Mouse (Mus musculus) cerebellum, adult (tissue): ENCODE results near the gene Arid5b.

ENCODE experiments used
- ATAC-seq: cut with Nextera tagmentation; 2 replicates; pipeline ENCODE4 v1.9.2; 2017; ENCODE audit warnings: mild to moderate bottlenecking, moderate library complexity, mixed read lengths; ENCODE audit not compliant: insufficient number of reproducible peaks, low FRiP score, low TSS enrichment

The Arid5b gene

DNA sequence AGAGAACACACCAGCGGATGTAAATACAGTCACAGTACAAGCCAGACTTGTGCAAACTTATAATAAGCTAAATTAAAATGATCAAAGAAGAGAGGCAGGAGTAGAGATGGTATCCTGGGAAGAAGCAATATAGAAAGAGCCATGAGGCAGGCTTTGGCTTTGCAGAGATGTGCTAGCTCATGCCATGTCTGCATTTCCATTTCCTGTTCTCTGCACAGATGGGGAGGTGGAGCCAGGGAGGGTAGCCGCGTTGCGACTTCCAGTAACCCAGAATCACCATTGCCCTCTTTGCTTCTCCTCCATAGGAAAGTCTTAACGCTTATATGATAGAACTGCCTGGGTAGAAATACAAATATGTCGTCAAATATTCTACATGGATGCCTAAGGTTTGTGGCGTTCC, 74.7 kb downstream of the Arid5b start:
- no peak for ATAC-seq

DNA sequence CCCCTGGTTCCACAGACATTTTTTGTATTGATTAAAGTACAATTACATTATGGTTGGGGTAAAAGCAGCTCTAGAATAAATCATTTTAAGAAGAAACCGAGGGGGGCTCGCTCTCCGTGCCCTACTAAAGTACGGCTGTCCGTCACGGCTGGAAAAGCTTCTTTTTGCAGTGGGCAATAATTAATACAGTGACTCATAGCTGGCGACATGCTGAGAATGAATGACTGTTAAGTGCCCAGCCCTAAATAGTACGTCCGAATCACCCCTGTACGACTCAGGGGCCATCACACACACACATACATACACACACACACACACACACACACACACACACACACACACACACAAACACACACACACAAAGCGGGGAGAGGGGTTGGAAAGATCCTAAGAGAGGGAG, 75.2 kb downstream of the Arid5b start:
- ATAC-seq = no peak

DNA sequence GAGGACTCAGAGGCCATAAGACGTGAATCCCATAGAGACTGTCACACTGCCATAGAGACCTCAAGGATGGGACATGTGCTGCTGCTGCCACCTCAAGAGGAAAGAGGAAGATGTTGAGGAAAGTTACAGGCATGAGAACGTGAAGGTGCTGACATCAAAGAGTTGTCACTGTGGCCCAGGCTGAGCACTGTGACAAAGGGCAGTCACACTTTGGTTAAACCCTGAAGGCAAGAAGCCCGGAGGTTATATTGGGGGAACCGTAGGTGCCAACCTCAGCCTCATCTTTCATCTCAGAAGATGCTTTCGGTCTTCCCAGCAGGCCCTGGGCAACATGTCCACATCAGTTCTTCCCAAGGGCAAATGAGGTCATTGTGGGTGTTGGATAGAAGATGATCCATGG, 79.1 kb downstream of the Arid5b start:
- ATAC-seq = no peak

DNA sequence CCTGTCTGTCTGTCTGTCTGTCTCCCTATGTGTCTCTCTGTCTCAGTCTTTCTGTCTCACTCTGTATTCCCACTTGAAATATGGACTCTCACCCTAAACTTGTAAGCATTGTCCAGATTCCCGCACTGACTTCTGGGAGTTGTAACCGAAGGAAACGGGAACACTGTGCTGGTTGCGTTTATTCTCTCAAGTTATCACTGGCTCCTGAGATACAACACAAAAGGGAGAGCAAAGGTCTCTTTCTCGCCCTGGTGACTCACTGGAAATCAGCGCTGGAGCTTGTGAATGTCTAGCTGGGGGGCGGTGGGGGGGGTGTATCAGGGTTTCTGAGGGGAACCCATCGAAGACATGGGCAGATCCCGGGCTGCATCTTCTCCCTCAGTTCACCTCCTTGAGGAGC, 82.2 kb downstream of the Arid5b start:
- no peak for ATAC-seq

DNA sequence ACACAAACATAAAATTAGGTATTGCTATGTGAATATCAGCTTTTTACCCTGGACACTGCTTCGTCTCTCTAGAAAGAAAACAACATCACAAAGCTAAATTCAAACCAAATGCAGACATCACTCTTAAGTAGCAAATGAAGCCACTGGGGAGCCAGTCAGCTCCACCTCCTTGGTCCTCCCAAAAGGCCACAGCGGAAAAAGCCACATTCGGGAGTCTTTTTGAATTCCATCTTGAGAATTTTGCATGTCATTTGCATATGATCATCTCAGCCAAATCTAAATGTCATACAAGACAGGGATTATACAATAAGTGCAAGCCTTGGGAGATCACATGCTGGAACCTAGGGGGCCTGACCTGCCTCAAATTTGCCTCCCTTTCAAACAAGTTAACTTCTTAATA, 85.0 kb downstream of the Arid5b start:
- ATAC-seq = no peak

DNA sequence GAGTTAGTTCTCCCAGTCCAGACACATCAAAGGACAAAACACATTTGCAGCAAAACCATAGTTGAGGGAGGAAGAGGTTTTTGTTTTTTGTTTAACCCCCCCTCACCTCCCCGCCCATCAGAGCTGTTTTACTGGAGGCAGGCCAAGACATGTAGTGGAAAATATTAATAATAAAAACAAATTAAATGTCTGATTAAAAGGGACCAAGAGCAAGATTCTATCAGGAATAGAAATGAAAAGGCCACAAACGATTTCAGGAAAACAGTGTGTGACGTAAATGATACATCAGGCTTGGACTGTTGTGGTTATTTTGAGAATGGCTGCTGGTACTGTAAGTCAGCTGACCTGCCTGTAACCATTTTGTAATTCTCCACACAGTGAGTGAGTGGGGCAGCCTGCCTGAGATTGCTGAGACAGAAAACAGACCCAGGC, 85.7 kb downstream of the Arid5b start:
- peak; percentile 68 for ATAC-seq

DNA sequence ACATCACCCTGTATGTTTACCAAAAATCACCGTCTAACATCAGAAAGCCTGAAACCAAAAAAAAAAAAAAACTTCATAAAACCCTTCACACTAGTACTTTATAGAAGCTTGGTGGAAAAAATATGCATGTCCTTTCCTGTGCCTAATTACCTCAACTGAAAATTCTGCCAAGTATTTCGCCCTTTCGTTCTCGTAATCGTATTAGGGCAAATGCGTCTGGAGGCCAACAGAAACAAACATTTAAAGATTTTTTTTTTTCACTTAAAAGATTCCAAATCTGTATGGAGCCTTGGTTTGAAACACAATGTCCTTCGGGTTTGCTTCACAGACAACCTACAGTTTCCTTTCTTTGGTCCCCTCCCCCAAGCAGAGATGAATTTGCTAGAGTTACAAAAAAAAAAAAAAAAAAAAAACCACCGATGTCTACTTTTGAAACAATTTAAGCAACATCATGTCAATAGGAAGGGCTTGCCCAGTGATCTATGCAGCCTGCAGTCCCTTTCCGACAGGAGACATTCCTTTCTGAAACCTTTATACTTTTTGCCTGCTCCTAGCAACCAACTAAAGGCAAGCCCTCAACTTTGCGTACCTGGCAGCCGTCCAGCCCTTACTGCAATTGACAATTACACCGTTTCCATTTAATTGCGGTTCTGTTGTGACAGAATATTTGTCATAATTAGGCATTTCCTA, 86.7 kb downstream of the Arid5b start:
- ATAC-seq = no peak

DNA sequence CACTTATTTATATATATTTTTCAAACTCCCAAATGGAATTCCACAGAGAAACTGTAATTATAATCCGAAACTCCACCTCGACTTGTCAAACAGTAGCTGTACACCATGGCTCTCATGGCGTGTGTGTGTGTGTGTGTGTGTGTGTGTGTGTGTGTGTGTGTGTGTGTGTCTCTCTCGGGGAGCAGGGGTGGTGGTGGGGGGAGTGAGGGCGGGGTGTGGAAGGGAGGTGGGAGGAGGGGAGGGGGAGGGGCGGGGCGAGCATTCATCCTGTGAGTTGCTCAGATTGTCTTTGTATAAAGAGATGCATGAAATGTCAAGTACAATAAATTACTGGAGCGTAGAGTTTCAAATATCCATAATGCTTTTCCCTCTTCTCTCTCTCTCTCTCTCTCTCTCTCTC, 87.4 kb downstream of the Arid5b start:
- no peak for ATAC-seq

DNA sequence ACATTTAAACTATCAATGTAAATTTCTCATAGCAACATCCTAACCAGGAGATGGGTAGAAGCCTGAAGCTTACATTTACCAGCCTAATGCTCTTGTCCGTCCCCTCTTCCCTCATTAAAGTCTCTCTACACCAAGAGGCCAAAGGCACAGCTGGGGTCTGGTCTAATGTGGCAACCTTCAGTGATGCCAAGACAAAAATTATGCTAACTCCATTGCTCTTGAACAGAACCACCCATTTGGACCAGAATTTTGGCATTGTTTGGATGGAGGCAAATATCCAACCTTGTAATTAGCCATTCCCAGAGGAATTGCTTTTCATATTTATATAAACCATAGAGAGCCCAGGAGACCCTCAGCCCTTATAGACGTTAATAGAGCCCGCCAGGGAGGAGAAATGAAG, 88.7 kb downstream of the Arid5b start:
- no peak for ATAC-seq

DNA sequence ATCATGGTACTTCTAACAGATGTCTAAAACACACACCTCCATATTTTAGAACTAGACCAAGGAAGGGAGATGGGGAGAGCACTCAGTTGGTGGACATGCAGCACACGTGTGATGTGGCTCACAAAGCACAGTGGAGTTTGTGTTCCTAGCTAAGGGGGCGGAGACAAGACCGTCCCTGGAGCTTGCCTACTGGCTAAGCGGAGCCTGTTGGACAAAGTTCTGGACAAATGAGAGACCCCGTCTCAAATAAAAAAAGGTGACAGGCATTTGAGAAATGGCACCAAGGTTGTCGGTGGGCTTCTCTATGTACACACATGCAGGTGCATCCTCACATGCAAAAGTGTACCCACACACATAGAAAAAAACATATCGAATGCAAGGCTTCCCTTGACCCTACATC, 95.4 kb downstream of the Arid5b start:
- ATAC-seq = no peak

DNA sequence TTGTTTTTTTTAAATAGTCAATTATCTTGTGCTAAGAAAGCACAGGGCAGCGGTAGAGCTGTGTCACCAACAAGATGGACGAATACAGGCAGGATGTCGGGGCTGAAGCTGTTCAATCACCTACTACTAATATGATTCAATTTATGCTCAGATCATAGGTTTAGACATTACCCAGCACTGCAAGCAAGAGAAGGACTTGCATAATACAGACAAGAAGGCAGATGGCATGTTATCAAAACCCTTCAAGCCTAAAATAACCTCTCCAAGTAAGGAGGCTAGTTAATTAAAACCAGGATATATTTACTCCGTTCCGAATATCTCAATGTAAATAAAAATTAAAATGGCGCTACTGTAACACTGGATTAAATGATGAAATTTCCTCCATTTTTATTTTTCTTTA, 96.3 kb downstream of the Arid5b start:
- peak; percentile 61; the same call in 1 of the 2 replicates for ATAC-seq

DNA sequence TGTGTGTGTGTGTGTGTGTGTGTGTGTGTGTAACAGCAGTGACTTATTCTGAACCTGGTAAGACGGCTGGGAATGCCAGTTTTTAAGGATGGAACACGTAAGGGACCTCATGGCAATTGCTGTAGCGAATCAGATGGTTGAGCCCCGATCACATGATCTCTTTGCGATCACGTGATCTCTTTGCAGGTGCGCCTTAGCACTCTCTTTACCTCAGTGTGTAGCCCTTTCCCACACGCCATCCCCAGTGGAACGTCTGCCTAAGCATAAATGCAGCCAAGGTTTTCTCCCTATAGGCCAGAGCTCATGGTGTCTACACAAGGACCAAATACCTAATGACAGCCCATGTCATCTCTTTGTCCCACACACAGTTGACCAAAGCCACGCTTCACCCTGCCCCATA, 97.4 kb downstream of the Arid5b start:
- no peak for ATAC-seq

DNA sequence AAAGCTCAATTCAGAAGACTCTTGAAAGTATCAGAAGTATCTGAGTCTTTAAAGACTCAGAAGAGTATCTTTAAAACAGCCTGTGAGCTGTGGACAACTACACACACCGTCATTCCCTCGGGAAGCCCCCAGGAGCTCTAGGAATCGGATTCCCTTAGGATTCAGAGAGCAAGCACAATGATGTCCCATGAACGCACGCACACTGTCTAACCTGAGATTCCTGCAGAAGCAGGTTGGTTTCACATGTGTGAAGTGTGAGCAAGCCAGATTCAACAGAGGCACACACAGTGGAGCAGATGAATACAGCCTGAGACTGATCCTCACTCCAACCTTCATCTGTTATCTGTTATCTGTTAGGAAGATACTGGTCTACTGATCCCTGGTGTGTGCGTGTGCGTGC, 97.8 kb downstream of the Arid5b start:
- no peak for ATAC-seq

DNA sequence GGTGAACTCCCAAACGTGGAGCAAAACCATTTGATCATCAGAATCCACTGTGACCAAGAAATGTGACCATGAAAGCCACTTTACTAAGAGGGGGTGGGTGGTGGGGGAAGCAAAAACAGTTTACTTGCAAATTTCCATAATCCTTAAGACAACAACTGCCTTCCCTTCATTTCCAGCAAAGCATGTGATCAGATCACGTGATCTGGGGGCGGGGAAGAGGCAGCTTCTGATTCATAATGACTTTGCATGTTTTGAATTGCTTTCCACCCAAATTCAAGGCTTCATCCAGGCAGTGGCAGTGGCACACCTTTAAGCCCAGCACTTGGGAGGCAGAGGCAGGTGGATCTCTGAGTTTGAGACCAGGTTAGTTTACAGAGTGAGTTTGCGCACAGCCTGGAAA, 98.4 kb downstream of the Arid5b start:
- no peak for ATAC-seq

DNA sequence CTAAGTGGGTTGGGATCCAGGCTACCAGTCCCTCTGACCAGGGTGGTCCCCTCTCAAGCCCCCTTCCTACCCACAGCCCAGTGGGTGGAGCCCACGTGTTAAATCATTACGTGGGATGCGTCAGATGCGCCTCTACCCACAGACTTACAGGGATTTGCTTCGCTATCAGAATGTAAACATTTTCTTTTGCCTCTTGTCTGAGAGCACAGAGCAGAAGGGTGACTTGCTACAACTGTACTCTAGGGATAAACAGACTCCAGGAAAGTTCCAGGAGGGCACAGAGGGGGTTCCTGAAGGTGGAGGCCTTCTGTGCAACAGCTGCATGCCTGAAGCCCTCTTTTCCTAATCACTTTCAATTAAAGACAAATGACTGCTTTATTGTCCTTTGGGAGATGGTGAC, 98.8 kb downstream of the Arid5b start:
- ATAC-seq = no peak

DNA sequence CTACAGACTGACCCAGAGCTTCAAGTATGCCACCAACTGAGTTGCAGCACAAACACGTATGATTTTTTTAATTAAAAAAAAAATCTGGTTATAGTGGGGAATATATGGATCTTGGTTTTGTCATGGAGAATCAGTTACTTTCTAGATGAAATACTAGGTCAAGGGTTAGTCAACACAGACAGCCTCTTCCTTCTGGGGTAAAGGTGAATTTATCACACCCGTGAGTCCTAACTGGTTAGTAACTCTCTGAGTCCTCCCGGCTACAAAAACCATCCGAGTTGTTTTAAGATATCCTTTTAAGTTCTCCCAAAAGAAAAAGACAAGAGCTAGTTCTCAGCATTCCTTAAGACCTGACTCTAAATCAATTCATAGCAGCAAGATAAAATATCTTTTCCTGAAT, 99.2 kb downstream of the Arid5b start:
- no peak for ATAC-seq

DNA sequence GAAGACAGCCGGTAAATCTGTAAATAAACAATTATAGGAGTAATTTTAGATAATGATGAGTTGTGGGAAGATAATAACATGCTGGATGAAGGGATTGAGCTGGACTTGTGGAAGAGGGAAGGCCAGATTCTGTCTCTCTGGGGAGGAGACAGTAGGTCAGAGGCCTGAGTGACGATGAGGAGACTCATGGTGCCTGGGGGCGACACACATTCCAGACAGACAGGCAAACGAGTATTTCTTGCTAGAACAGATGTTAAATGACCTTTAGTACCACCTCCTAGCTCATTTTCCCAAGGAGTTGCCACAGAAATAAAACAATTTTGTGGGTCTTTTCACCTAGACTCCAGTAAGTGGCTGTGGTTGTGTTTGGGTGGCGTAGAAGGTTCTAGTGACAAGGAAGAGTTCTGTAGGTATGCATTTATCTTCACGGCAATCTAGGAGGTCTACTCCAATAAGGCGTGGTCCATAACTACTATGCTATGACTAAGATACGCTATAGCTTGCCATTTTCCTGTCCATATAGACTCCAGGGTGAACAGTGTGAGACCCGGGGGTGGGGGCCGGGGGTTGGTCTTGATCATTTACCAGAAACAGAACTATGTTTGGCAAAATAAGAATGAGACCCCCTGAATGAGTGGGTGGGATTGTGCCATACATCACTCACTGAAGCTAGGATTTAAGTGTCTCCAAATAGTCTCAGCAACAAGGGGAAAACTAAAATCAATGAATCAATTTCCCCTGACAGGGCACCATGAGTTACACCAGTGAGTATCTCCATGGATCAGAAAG, 100.6 kb downstream of the Arid5b start:
- no peak for ATAC-seq

DNA sequence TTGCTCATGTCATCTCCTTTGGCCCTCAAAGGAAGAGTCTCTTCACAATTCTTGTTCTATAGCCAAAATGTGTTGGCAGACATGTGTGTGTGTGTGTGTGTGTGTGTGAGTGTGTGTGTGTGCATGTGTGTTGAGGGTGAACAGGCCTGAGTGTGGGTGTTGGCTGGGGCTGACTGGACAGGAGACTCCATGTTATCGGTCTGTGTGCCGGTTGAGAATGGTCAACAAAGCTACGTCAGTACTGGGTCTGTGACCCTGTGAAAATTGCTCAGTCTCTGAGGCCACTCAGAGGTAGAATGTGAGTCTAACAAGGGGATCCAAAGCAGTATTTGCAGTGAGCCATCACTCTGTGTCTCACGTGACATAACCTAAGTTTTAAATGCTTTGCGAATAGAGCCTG, 102.7 kb downstream of the Arid5b start:
- ATAC-seq = no peak

DNA sequence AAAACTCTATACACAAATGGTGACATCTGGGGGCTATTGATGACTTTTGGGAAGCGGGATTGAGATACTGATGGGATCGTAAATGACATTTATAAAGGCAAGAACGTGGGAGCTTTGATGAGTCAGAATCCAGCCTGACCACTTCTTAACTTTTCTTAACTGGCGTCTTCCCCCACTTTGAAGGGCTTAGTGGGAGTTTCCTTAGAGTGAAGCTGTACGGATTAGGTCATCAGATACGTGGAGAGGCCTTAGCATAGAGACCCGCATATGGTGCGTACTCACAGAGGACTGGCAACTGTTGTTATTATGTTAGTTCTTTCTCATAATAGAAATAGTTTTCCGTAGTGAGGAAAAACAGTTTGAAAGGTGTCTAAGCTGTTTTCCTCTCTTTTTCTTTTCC, 104.9 kb downstream of the Arid5b start:
- no peak for ATAC-seq

DNA sequence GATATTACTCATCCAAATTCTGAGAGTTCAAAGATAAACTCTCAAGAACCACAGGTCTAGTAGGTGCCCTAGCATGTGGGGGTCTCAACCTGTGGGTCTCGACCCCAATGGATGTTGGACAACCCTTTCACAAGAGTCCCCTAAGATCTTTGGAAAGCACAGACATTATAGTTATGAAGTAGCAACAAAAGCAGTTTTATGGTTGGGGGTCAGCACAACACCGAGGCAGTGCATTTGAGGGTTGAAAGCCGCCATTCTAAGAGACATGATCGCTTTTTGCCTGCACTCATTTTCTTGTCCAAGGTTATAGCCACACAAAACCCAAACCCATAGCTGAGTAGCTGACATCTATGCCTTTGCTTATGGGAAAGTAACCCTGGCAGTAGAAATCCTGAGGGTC, 105.6 kb downstream of the Arid5b start:
- no peak for ATAC-seq

DNA sequence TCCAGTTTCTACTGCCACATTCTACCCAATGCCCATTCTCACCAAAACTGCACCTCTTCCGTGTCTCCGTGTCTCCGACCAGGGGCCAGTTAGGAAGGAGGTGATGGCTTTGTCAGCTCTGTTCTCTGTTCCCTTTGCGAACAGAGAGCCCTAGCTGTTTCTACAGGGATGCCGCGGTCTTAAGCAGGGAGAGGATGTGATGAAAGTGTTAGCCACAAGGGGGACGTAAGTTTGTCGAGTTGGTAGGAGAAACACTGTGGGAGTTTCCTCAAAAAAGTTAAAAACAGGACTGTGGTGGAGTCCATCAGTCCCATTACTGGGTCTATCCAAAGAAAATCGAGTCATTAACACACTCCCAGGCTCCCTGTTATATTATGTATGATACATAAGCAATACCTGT, 106.6 kb downstream of the Arid5b start:
- ATAC-seq = no peak

DNA sequence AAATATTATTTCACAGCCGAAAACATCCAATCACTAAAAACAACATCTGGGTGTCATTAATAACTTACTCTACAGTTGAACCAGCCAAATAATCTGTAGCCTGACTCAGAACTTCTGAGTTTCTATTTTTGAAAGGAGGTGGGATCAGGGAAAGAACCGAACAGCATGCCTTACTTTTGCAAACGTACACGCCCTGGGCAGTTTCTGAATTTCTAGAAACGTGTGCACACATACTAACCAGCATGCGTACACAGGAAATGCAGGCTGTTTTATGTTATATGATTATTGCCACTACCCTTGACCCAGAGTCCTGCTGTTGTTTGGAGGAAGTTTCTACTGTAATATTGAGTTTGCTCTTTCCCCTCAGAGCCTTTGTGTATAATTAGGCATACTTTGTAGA, 109.9 kb downstream of the Arid5b start:
- ATAC-seq = no peak
